Mouse (Mus musculus) layer of hippocampus, adult 18-20 months (tissue): ENCODE data around the gene Coa7. TPM values are rescaled to one million over a fixed set of nuclear protein-coding genes. Genes with fewer than 3 reads are reported as not detected.
"Not testable (repeated sequence)": the region's sequence is repeated elsewhere in the genome, so short reads cannot be mapped to it uniquely, and the experiment has no call there.

ENCODE experiments used
- DNase-seq, 2 experiments: peaks; one replicate each; pipeline ENCODE4 v3.0.0; 2022; ENCODE audit warnings: low spot score in 2 of 2
- total RNA-seq, 2 experiments: library from RNA; stranded (reverse); gene quantifications; 2 replicates each; pipeline ENCODE4 v1.2.3; 2021

The Coa7 gene
- total RNA-seq, 2 experiments from 2014 or later = 27.9 to 29.4 TPM

DNA sequence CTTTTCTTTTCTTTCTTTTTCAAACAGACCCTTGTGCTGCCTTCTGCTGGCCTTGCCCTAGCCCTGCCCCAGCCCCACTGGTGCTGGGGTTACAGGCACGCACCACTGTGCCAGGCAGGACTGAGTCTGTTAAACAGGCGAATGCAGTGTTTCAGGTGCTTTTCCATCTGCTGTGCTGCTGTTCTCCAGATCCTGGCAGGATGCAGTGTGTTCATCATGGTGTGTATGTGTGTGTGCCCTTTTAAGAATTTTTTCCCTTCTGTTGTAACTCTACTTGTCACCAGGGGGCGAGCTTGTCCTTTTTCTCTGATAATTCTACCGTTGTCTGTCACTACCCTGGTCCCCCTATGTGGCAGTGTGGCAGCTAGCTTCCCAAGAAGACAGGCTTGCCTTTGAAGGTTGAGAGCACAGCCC lies 11.3 kb downstream of the Coa7 start:
- DNase-seq = peak; percentile 29 to 79

DNA sequence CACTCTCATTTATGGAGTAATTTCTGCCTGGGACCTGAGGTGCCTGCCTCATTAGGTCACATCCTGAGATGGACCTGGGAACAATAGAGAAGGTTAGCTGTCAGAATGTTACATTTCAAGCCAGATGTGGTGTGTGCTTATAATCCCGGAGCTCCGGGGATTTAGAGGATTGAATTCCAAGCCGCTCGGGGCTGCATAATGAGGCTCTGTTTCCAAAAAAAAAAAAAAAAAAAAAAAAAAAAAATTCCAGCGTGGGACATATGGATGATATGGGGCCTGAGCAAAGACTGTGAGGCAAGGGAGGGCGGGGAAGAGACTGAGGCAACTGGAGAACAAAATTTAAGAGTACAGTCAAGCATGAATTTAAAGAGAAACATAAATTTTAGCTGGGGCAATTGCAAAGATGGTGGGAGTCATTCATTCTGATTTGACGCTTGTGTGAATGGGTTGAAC lies 16.7 kb downstream of the Coa7 start:
- no peak for DNase-seq

DNA sequence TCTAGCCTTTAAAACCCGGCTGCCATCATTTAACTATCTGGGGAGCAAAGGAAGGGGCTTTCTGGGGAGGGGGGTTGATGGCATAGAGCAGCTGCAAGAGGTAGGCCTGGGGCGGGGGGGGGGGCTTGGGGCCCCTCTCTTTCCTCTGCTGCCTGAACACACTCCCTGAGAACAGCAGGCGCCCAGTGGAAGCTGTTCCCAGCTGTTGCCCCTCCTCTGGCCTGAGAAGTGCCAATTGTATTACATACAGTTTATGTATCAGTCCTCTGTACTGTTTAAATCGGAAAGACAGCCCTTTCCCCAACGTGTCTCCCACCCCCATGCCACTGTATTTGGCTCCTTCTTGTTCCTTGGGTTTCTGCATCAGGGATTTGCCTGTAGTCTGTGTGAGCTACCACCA lies 17.9 kb downstream of the Coa7 start:
- DNase-seq = no peak

DNA sequence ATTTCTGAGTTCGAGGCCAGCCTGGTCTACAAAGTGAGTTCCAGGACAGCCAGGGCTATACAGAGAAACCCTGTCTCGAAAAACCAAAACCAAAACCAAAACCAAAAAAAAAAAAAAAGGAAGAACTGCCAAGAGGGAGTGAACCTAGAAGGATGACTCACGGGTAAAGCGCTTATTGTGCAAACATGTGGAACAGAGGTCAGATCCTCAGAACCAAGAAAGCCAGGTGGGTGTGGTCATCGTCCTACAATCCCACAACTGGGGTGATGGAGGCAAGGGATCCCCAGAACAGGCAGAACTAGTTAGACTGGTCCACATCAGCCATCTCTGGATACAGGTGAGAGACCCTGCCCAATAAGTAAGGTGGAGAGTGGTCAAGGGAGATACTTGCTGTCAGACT lies 19.2 kb downstream of the Coa7 start:
- DNase-seq = no peak

DNA sequence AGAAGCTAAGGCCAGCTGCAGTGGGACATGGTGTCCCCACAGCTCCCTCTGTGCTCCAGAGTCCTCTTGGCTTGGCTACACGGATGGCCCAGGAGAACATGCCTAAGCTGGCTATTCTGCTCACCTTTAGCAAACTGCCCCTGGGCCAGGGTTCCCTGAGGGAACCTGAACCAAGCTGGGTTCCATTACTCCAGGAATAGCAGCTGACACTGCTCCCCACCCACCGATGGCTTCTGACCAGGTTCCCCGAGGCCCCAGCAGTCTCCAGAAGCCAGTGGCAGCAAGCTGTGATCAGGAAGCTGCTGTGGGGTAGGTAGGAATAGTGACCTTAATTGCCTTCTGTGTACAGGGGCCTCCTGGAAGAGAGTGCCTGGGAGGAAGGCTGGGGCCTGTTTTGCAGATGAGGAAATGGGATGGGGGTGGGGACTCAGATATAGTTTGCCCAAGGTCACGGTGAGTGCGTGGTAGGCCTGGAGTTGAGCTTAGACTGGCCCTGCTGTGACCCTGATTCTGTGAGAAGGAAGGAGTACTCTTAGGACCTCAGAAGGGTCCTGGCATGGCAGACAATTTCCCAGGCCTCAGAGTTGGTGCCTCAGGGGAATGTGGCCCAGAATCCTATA lies 20.4 kb downstream of the Coa7 start:
- DNase-seq = no peak

DNA sequence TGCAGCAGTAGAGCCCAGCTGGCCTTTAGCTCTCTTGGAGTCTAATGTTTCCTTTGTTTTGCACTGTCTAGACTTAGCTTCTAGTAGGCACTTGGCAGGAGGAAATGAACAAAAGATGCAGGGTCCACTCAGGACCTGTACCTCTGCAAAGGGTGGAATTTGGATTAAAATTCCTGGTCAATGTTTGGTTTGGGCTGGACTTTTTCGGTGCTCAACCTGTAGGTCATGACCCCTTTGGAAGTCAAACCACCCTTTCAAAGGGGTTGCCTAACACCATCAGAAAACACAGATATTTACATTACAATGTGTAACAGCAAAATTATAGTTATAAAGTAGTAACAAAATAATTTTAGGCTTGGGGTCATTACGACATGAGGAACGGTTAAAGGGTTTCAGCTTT lies 21.1 kb downstream of the Coa7 start:
- DNase-seq = no peak

DNA sequence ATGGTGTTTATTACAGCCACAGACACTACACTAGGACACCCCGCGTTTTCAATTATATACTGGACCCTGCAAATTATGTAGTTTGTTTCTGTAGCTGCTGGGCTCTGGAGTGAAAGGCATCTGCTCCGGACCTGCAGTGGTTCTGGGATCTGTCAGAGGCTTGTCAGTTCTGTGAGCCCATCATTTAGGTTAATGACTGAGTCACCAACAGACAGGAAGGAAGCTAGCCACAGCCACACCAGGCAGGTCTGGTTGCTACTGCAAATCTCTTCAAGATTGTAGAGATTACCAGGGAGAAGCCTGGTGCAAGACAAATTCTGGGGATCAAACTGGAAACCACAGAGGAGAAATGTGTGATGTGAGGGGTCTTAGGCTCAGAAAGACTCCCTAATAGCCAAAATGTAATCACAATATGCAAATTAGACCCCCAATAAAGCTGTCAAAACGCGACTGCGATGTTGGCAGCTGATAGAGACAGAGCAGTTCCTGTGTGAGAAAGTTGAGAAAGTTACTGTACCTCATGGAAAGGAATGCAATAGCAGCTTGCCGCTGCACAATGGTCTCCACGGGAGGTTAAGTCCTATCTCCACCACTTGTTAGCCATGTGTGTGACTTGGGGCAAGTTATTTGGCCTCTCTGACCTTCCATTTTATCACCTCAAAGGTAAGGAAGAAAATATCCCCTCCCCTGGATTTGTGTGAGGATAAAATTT lies 22.1 kb downstream of the Coa7 start:
- no peak for DNase-seq

DNA sequence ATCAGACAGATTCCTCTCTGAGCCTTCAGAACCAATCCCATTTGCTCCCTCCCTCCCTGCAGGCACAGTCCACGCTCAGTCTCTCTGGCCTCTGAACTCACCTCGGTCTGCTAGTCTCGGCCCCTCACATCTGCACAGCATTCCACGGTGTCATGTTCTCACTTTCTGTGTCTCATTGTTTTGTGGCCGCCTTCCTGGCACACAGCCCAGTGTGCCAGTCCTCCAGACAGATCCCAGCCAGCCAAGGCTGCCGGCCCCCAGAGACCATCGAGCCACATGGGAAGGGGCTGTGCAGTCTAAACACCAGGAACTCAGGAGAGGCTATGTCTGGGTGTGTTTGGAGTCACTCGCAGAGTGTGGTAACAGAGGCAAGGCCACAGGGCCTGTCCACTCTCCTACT lies 22.9 kb downstream of the Coa7 start:
- DNase-seq = no peak

DNA sequence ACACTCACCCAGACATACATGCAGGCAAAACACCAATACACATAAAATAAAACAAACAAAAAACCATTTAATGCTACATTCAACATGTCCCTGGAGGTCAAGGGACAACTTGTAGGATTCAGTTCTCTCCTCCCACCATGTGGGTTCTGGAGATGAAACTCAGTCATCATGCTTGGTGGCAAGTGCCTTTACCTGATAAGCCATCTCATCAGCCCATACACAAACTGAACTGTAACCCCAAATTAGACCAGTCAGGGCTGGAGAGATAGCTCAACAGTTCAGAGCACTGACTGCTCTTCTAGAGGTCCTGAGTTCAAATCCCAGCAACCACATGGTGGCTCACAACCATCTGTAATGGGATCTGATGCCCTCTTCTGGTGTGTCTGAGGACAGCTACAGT lies 25.7 kb downstream of the Coa7 start:
- DNase-seq = not testable (repeated sequence)

DNA sequence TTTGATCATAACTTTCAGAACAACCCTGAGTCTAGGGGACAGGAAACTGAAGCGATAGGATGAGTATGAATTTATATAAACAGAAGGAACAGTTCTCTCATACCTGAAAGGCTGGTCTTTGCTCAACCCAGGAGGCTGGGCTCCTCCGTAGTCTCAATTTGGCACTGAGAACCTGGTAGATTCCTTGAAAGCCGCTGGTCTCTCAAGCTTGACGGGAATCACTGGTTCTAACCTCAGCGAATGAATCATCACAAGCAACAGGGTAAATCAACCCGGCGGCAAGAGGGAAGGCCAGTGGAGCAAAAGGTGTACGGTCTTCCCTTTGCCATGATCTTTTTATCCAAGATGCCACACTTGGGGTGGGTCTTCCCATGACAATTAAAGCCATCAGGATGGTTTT lies 29.5 kb downstream of the Coa7 start:
- DNase-seq = no peak

DNA sequence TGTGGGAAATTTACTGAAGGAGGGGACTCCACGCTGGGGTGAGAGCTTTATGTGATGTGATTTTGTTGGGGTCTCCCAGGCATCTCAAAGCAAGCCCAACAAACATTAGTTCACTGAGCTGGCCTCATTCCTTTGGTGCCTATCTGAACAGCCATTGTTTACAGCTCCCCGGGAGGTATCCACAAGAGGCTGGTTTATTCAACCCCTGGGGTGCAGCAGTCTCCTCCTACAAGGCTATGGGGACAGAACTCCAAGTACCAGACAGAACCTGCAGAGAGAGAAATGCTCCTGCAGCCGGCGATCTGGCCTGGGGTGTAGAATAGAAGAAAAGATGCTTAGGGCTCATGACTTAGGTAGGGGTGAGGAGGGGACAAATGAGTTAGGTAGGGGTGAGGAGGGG lies 30.6 kb downstream of the Coa7 start:
- no peak for DNase-seq

DNA sequence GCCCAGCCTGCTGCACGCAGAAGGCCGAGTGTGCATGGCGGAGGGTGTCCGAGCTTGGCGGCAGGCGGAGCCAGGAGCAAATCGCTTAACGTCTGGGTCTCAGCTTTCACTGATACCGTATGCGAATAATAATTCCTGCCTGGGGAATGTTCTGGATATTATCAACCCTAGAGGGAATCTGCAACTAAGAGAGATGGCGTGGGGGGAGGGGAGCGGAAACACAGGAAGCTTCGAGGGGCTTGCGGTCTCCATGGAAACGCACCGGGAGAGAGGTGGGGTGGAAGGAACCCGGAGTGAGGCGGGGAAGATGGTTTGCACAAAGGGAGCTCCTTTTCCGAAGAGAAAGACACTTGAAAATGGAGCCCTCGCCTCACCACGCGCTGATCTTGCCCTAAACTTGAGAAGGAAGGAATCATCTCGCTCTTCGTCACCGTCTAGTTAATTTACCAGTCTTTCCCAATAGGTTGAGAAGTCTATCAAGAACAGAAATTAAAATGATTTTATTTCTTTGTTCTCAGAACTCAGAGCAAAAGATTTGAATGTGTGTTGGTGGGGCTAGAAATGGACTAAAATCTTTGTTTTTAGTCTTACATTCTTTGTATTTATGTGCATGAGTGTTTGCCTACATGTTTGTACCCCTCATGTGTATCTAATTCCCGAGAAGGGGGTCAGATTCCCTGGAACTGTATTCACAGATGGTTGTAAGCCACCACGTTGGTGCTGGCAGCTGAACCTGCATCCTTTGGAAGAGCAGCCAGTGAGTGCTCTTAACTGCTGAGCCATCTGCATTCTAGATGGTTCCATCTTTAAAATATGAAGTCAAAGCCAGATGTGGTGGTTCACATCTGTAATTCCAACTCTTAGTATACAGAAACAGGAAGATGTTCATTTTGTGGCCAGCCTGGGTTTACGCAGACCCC lies 32.5 kb downstream of the Coa7 start:
- DNase-seq = peak; percentile 37 to 51

DNA sequence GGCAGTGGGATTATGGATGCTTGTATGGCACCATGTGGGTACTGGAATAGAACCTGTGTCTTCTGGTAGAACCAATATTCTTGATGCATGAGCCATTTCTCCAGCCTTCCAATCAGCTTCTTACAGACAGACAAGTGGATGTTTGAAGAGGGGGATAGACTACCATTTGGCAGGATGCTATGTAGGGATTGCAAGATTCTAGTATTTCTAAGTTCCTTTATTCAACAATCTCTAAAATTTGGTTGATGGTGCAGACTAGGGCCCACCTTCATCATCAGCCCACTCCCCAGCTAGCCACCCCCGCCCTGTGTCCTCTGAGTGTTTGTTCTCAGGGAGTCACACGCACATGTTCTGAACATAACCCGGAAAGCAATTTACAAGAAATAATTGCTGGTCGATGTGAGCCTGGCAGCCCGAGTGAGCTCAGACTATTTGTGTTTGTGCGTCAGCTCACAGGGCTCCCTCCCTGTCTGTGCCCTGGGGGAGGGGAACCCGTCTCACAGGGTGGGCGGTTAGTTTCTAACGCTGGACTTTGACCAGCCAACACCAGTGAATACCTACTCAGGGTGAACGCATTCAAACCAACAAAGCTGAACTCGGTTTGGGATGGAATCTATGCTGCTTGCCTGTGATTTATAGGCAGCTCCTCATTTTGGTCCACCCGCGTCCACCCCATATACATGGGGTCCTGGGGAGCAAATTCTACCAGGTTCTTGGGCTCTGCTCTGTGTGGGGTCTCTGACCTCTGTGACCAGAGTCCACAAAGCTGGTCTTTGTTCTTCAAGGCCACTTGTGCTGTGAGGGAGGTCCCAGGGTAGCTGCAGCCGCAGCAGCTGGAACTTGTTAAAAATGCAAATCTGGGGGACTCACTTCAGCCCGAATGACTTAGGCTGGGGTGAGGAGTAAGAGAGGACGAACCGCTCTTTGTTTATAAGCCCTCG lies 34.7 kb downstream of the Coa7 start:
- no peak for DNase-seq

DNA sequence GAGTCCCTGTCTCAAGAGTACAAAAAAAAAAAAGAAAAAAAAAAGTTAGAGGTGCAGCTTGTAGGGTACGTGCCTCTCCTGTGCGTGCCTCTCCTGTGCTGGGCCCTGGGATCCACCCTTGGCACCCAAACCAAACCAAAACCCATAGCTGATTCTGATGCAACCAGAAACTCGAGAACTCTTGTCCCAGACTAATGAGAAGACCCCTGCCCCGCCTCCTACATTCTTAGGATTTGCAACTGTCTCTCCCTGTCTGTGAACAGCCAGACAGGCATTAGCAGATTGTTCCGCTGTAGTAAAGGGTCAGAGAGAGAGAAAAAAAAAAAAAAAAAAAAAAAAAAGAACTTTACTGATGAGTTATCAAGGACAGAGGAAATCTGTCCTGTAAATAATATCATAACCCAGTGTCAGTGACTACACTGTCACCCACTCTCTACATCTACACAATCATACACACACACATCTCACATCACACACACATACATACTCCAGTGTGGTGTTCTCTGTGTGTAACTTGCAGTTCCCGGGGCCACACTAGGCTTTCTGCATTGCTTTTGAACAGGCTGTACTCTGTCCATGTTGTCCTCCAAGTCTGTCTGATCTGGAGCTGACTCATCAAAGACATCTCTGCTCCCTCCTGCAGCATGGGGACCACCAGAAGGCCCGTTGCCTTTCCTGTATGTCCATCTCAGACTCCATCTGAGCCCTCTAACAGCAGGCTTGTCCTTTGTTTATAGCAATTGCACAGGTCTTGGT lies 35.6 kb downstream of the Coa7 start:
- DNase-seq = no peak

DNA sequence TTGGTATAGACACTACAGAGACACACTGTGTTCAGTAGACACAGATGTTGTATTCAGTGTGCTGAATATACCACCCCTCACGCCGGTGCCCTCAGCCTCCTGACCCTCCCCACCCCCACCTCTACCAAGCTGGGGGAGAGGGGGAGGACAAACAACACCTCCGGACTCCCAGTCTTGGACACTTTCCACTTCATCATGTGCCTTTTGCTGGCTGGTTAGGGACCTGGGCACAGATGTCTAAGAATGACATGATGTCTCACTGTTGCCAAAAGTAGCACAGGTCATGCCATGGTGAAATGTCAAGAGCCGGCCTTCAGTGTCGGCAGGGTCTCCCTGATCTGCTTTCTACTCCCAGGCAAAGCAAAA lies 36.2 kb downstream of the Coa7 start:
- no peak for DNase-seq

DNA sequence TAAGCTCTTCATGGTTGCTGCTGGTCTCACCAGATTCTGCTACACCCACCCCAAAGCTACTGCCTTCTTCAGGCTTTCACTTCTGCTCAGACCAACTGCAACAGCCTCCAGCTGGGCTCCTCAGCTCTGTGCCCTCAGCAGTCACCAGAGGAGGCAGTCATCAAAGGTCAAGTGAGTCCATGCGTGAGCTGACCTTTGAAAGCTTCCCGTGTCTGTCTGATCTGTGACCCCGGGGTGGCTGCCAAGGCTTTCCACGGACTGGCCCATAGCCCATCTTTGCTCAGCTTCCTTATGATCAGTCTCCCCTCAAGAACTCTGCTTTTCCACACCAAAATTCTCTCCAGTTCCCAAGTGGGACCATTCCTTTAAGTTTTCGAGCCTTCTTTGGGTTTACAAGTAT lies 41.3 kb downstream of the Coa7 start:
- DNase-seq = no peak

DNA sequence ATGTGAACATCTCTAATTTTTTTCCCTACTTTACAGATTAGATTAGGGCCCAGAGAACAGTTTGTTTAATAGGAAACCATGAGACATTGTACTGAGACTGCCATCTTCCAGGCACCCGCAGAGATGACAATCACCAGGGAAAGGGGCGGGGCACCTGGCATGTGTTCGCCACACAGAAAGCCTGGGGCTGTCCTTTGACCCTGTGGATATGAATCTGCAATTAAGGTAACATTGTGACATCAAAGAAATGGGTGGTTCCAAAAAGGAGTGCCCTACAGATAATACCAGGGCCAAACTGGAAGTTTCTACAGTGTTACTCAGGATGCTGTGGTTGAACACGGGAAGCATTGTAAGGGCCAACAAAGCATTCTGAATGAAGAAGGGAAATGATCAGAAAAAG lies 42.5 kb downstream of the Coa7 start:
- no peak for DNase-seq

DNA sequence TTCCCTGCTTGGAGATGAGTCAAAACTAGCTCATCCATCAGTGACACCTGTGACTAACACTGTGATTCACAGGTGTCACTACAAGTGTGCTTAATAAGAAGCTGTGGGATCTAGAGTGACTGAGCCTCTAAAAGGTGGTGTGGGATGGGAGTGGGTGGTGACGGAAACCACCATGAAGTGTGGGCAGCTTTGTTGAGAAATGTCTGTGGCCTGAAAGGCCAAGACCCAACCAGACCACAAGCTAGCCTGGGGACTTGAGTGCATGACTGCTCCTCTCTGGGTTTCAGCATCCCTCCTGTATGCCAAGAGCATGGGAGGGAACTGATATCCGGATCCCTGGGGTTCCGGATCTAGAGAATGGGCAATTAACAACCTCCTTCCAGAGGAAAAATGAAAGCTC lies 43.5 kb downstream of the Coa7 start:
- no peak for DNase-seq

DNA sequence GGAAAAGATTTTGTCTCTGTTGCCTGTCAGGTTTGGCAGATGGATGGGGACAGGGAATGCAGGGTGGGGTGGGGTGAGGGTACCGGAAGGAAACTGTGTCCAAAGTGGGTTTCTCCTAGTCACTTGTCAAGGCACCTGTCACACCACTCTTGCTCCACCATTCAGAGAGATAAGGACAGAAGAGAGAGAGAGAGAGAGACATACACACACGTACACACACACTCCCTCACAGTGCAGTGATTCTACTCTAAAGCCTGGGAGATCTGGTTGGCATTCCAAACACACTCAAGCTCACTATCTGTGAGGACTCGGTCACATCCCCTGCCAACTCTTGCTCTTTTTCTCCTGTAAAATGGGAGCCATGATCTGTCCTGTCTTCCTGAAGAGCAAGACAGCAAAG lies 44.2 kb downstream of the Coa7 start:
- no peak for DNase-seq

DNA sequence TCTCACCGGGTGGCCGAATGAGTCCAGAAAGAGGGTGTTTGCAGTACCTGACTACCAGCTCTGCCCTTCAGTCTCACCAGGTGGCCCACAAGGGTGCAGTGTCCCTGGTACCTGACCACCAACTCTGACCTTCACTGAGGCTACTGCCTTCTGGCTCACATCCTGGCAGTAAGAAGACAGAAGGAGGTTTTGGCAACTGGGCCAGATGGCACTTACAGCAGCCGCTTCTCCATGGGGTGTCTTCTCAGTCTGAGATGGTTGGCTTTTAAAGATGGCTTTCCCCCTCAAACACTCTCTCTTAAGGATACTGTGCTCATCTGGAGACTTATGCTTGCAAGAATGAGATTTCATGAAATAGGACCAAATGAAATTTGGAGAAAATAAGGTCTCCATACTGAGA lies 51.5 kb downstream of the Coa7 start:
- DNase-seq = no peak
